In the genomic region with DNA sequence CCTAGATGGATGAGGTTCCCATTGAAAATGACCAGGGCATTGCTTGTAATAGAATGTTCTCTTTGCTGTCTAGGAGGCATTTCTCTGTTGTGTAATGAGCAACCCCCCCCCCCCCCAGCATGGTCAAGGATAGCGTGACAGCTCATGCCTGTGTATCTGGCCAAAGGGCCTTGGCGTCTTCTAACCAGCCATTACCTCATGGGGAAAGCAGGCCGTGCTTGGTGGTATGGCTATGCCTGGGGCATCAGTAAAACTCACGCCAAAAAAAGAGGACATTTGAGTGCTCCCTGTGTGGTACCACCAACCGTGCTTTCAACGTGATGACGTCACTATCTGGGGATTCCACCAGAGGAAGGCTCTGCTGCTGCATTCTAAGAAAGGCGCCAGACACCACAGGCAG, we compare ENCODE assay signal across 27 mouse cellular contexts. TPM values are rescaled to one million over a fixed set of nuclear protein-coding genes. Genes with fewer than 3 reads are reported as not detected.
DNase-seq lines count a peak whose midpoint lies in the region; ATAC-seq and TF ChIP-seq lines count a peak whose summit lies in the region.
"Had no signal": no experiment of that assay in that cellular context is flagged by ENCODE, and none has a peak within 500 bp of the region (broad histone marks: within the 10 kb centered on the region; RNA-seq: fewer than 3 reads in every experiment).

No protein-coding gene starts in this region.

- peaks cover 5% of the 10 kb centered on the region for H3K9me3 ChIP-seq in CH12.LX (replicated peaks; ENCODE audit: low read length)
- no peaks in the 10 kb centered on the region for H3K9me3 ChIP-seq in kidney, embryonic 15.5 days (replicated peaks)
- no peaks in the 10 kb centered on the region for H3K9me3 ChIP-seq in intestine, embryonic 15.5 days
- H3K9me3 ChIP-seq in embryonic facial prominence, embryonic 10.5 days: peaks cover 2% of the 10 kb centered on the region; the same call in 1 of the 2 replicates
- H3K9me3 ChIP-seq: hindbrain, embryonic 12.5 days; hindbrain, embryonic 15.5 days had no signal

- H3K27ac ChIP-seq in CH12.LX (ENCODE audit: insufficient read depth, low read depth): no peak overlapping the region
- no peak overlapping the region for H3K27ac ChIP-seq in kidney, embryonic 15.5 days
- H3K27ac ChIP-seq in intestine, embryonic 15.5 days: no peak overlapping the region
- H3K27ac ChIP-seq in embryonic facial prominence, embryonic 10.5 days (replicated peaks): no peak overlapping the region
- H3K27ac ChIP-seq: gastrocnemius, adult 2 months; heart, adult 2 months; heart, embryonic 10.5 days; heart, embryonic 13.5 days; hindbrain, embryonic 12.5 days; hindbrain, embryonic 15.5 days had no signal

- dilution Hi-C loops in CH12.LX (cut with MboI; ENCODE audit: extremely low pct_ligation_motif_present, extremely low pct_unique_long_range_greater_than_20kb, low sequenced_read_pairs): no loop called here

- no peak for TF ChIP-seq EP300 in CH12.LX (IDR thresholded peaks at IDR 0.05; ENCODE audit: low read length)

- no peak for TF ChIP-seq POLR2A in CH12.LX (IDR thresholded peaks at IDR 0.05; ENCODE audit: low read depth, low read length)

- no peak overlapping the region for H3K9ac ChIP-seq in CH12.LX (ENCODE audit: insufficient read depth, low read depth)
- H3K9ac ChIP-seq in kidney, embryonic 15.5 days: no peak overlapping the region
- H3K9ac ChIP-seq in intestine, embryonic 15.5 days: no peak overlapping the region
- H3K9ac ChIP-seq: forebrain, postnatal 0 days; heart, embryonic 13.5 days; hindbrain, embryonic 12.5 days; hindbrain, embryonic 15.5 days had no signal

- H3K4me2 ChIP-seq in CH12.LX (ENCODE audit: insufficient read depth, low read depth, poor library complexity, severe bottlenecking): no peak overlapping the region
- H3K4me2 ChIP-seq in kidney, embryonic 15.5 days: no peak overlapping the region
- no peak overlapping the region for H3K4me2 ChIP-seq in intestine, embryonic 15.5 days (replicated peaks)
- H3K4me2 ChIP-seq: heart, embryonic 13.5 days; hindbrain, embryonic 12.5 days; hindbrain, embryonic 15.5 days had no signal

- ATAC-seq in kidney, embryonic 15.5 days (replicated peaks; ENCODE audit: low FRiP score): no peak
- ATAC-seq in intestine, embryonic 15.5 days: no peak
- ATAC-seq: CD4-positive, CD25-positive, alpha-beta regulatory T cell, adult 4 months; forebrain, embryonic 14.5 days; forebrain, postnatal 0 days had no signal

- TF ChIP-seq CTCF in CH12.LX (conservative IDR thresholded peaks at IDR 0.05 in 1 of 2, IDR thresholded peaks at IDR 0.05 in 1 of 2; ENCODE audit: low read depth in 2 of 2, low read length in 2 of 2): no peak

- no peak for TF ChIP-seq RAD21 in CH12.LX (IDR thresholded peaks at IDR 0.05; ENCODE audit: low read depth, low read length)

- no peaks in the 10 kb centered on the region for H3K79me2 ChIP-seq in CH12.LX (replicated peaks; ENCODE audit: control insufficient read depth, extremely low read depth, insufficient read depth, poor library complexity, severe bottlenecking)

- 78% methylated on average over 8 of the region's 8 CpGs for WGBS in kidney, embryonic 15.5 days
- 79% methylated on average over 8 of the region's 8 CpGs for WGBS in intestine, embryonic 15.5 days
- 80% methylated on average over 8 of the region's 8 CpGs for WGBS in embryonic facial prominence, embryonic 10.5 days

- in situ Hi-C loops in CH12.LX (cut with MboI; ENCODE audit: low pct_ligation_motif_present, low pct_unique_long_range_greater_than_20kb, low sequenced_read_pairs): no loop called here

- H3K4me3 ChIP-seq in CH12.LX (replicated peaks in 1 of 3; ENCODE audit: low read depth in 2 of 3, low read length in 2 of 3, poor library complexity in 1 of 3): no peak overlapping the region
- no peak overlapping the region for H3K4me3 ChIP-seq in kidney, embryonic 15.5 days (replicated peaks)
- no peak overlapping the region for H3K4me3 ChIP-seq in intestine, embryonic 15.5 days (replicated peaks)
- H3K4me3 ChIP-seq in embryonic facial prominence, embryonic 10.5 days: no peak overlapping the region
- H3K4me3 ChIP-seq: gastrocnemius, adult 2 months; heart, adult 2 months; heart, embryonic 10.5 days; heart, embryonic 13.5 days; hindbrain, embryonic 12.5 days; hindbrain, embryonic 15.5 days had no signal

- DNase-seq in CH12.LX (ENCODE audit: extremely low read depth): peak; percentile 1
- DNase-seq in Muller cell, postnatal 12 days (ENCODE audit: inconsistent ontology term): peak; percentile 0
- DNase-seq in adrenal gland, adult 8-10 months: peak; percentile 27
- peak; percentile 22 for DNase-seq in adrenal gland, postnatal 25 days
- no peak for DNase-seq in embryonic facial prominence, embryonic 10.5 days (ENCODE audit: low spot score)
- DNase-seq: cerebellum, adult 2 months; cerebellum, adult 9-11 months; cerebellum, postnatal 25 days; embryo, embryonic 11 days; forebrain, postnatal 0 days; gastrocnemius, adult 2 months; gastrocnemius, postnatal 14 days; heart, adult 2 months; heart, postnatal 14 days; kidney, adult 11 months; kidney, adult 8-10 months had no signal

- peaks cover 42% of the 10 kb centered on the region for H3K27me3 ChIP-seq in CH12.LX (replicated peaks)
- no peaks in the 10 kb centered on the region; the same call in 1 of the 2 replicates for H3K27me3 ChIP-seq in kidney, embryonic 15.5 days
- no peaks in the 10 kb centered on the region for H3K27me3 ChIP-seq in intestine, embryonic 15.5 days (replicated peaks)
- no peaks in the 10 kb centered on the region for H3K27me3 ChIP-seq in embryonic facial prominence, embryonic 10.5 days (replicated peaks; ENCODE audit: low read depth, poor library complexity, severe bottlenecking)
- H3K27me3 ChIP-seq: heart, embryonic 13.5 days; hindbrain, embryonic 12.5 days; hindbrain, embryonic 15.5 days had no signal

- peaks cover 0 to 6% of the 10 kb centered on the region in 2 experiments; a peak in 2 of 4 replicates for H3K4me1 ChIP-seq in CH12.LX (ENCODE audit: control insufficient read depth in 1 of 2, insufficient read depth in 2 of 2)
- H3K4me1 ChIP-seq in kidney, embryonic 15.5 days: peaks cover 4% of the 10 kb centered on the region; the same call in 1 of the 2 replicates
- H3K4me1 ChIP-seq in intestine, embryonic 15.5 days (replicated peaks): no peaks in the 10 kb centered on the region
- no peaks in the 10 kb centered on the region for H3K4me1 ChIP-seq in embryonic facial prominence, embryonic 10.5 days
- H3K4me1 ChIP-seq: heart, embryonic 13.5 days; hindbrain, embryonic 12.5 days; hindbrain, embryonic 15.5 days had no signal

- no peaks in the 10 kb centered on the region for H3K36me3 ChIP-seq in CH12.LX (replicated peaks in 1 of 2; ENCODE audit: control insufficient read depth in 1 of 2, insufficient read depth in 1 of 2, low read length in 1 of 2)
- H3K36me3 ChIP-seq in kidney, embryonic 15.5 days: no peaks in the 10 kb centered on the region
- no peaks in the 10 kb centered on the region for H3K36me3 ChIP-seq in intestine, embryonic 15.5 days
- H3K36me3 ChIP-seq in embryonic facial prominence, embryonic 10.5 days (replicated peaks): no peaks in the 10 kb centered on the region
- H3K36me3 ChIP-seq: heart, embryonic 10.5 days; heart, embryonic 13.5 days; hindbrain, embryonic 12.5 days; hindbrain, embryonic 15.5 days had no signal

TF ChIP-seq in CH12.LX, 34 proteins besides CTCF, POLR2A, EP300 and RAD21:
- TF ChIP-seq MAFK (IDR thresholded peaks at IDR 0.05; ENCODE audit: insufficient replicate concordance, low read length) (no peak), IRF4 (IDR thresholded peaks at IDR 0.05; ENCODE audit: low read depth, low read length) (no peak), MYC (IDR thresholded peaks at IDR 0.05; ENCODE audit: low read depth, low read length) (no peak), CHD2 (IDR thresholded peaks at IDR 0.05; ENCODE audit: low read length) (no peak), USF2 (conservative IDR thresholded peaks at IDR 0.05; ENCODE audit: low read depth, low read length) (no peak)

RNA-seq across cellular contexts. Expression of a gene that starts 28.1 kb away (rescaled TPM):
- not detected in 2 replicates for total RNA-seq in CH12.LX (2012; rRNA removed)
- total RNA-seq in CH12.LX (2014; rRNA removed): not detected in 2 replicates
- polyA plus RNA-seq in CH12.LX (2012; ENCODE audit: insufficient read length, low read depth): not detected in 2 replicates
- not detected for total RNA-seq in adrenal gland, adult 8-10 months (2022)
- total RNA-seq in adrenal gland, postnatal 25 days (2021): not detected in 2 replicates
- not detected in 2 replicates for polyA plus RNA-seq in kidney, embryonic 15.5 days (2015; fragmentation: Nextera tagmentation; extraction: Ambion mirVana)
- not detected in 2 replicates for polyA plus RNA-seq in intestine, embryonic 15.5 days (2015; fragmentation: Nextera tagmentation; extraction: Ambion mirVana)
- 0.13 and 0.44 TPM in 2 replicates for polyA plus RNA-seq in embryonic facial prominence, embryonic 10.5 days (2016; fragmentation: Nextera tagmentation; extraction: Ambion mirVana)
- total RNA-seq: gastrocnemius, adult 2 months; gastrocnemius, postnatal 14 days; hematopoietic stem cell, adult 5-6 weeks had no signal
- polyA plus RNA-seq: CD4-positive, CD25-positive, alpha-beta regulatory T cell, adult 4 months; cerebellum, adult 2 months; forebrain, embryonic 11.5 days; intestine, embryonic 14.5 days had no signal
